Mouse (Mus musculus) c-Kit-positive CD71-positive TER-119-positive erythroid progenitor cells, embryonic 14.5 days (primary cell): ENCODE results near the gene Ttll11.
A peak's percentile ranks its signal among the peaks of the same experiment; 100 is the strongest.

Source experiments
- DNase-seq: peaks from one replicate; pipeline ENCODE4 v3.0.0-alpha.2; 2013; ENCODE audit warnings: low spot score

Gene Ttll11

GRCm38 (mm10) chr2:35965883-35966513, 13.7 kb downstream of the Ttll11 start:
- no peak for DNase-seq

GRCm38 (mm10) chr2:35963280-35963679, 16.4 kb downstream of the Ttll11 start:
- no peak for DNase-seq

DNA sequence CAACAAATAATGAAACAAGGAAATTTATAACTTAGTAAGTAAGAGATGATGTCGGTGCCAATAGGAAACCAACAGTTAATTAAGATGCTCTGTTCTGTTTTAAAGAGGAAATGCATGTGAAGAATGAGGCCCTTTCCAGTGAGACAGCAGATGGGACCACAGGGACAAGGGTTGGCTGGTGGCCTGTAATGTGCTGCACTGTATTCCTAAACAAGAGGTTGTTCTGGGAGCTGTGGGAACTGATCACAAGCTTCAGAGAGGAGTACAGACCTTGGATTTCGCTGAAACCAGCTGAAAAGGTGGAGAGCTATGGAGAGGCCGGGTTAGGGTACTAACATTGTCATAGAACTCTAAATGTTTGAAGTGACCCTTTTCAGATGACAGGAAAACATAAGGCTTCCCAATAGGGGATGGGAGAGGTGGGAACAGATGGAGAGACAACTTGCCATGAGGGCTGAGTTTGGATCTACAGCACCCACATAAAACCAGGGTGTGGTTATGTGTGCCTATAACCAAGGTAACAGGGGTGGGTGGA, 18.1 kb downstream of the Ttll11 start:
- no peak for DNase-seq

GRCm38 (mm10) chr2:35957471-35958140, 22.1 kb downstream of the Ttll11 start:
- no peak for DNase-seq

GRCm38 (mm10) chr2:35955211-35955610, 24.5 kb downstream of the Ttll11 start:
- no peak for DNase-seq

GRCm38 (mm10) chr2:35952187-35952958, 27.3 kb downstream of the Ttll11 start:
- DNase-seq, result no peak

GRCm38 (mm10) chr2:35944896-35945295, 34.8 kb downstream of the Ttll11 start:
- no peak for DNase-seq

- no peak for DNase-seq
Observed at GRCm38 (mm10) chr2:35942960-35943359, 36.8 kb downstream of the Ttll11 start.

- DNase-seq, result no peak
Observed at GRCm38 (mm10) chr2:35935045-35935444, 44.7 kb downstream of the Ttll11 start.

- DNase-seq, result no peak
Observed at GRCm38 (mm10) chr2:35933116-35933515, 46.6 kb downstream of the Ttll11 start.

DNA sequence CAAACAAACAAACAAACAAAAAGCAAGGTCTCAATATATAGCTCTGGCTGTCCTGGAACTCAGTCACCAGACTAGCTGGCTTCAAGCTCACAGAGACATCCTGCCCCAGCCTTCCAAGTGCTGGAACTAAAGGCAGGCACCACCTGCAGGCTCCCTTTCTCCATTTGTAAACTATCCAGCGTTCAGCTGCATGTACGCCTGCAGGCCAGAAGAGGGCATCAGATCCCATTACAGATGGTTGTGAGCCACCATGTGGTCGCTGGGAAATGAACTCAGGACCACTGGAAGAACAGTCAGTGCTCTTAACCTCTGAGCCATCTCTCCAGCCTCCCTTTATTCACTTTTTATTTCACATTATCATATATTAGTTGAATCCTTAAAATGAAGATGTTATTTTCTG, 48.1 kb downstream of the Ttll11 start:
- DNase-seq, result no peak

- peak; percentile 32 for DNase-seq
Observed at GRCm38 (mm10) chr2:35930498-35931149, 49.1 kb downstream of the Ttll11 start.

DNA sequence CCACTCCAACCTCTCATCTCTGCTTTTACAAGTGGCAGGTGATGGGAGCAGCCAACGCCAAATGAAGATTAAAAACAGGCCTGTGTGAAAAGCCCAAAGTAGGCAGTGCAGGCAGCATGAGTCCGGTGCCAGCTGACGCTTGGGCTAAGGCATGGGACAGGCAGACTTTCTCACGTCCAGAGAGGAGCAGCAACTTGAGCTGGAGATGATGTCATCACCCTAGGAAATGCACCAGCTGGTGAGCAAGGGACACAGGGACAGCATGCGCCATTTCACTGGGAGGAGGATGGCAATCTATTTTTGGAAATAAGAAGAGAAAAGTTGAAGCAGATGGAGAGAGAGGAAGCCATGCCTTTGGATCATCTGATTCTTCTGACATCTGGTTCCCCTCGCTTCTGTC, 51.6 kb downstream of the Ttll11 start:
- DNase-seq, result no peak

DNA sequence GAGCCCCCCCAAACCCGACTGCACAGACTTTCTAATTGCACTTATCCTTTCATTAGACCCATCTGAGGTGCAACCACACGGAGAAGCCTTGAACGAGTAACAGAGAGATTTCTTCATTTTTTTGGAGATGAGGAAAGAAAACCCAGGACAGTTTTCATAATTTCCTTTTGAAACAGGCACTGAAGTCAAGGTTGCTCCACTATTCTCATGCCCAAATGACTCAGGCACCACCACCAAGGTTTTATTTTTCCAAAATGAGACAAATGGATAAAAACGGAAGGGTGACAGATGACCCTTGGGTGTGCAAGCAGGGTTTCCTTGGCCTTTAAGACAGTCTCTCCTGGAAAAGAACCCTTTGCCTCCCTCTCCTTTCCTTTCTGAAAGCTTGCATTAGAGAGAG, 54.8 kb downstream of the Ttll11 start:
- DNase-seq, result no peak

- DNase-seq, result no peak
Observed at GRCm38 (mm10) chr2:35922956-35923355, 56.8 kb downstream of the Ttll11 start.

DNA sequence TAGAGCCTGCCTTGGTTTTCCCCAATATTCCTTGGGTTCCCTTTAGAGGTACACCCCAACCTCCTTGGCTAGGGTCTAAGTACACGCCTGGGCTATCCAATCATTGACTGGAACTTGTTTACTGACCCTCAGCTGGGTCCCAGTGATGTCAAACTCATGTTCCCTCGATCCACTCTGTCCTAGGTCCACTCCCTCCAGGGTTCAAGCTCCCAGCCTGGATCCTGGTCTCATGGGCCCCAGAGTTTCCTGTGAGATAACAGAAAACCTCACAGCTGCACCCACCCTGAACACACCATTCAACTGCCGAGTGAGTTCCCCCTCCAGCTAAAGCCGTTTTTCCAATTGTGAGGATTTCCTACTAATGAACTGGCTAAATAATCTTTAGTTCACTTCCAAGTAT, 67.6 kb downstream of the Ttll11 start:
- no peak for DNase-seq

DNA sequence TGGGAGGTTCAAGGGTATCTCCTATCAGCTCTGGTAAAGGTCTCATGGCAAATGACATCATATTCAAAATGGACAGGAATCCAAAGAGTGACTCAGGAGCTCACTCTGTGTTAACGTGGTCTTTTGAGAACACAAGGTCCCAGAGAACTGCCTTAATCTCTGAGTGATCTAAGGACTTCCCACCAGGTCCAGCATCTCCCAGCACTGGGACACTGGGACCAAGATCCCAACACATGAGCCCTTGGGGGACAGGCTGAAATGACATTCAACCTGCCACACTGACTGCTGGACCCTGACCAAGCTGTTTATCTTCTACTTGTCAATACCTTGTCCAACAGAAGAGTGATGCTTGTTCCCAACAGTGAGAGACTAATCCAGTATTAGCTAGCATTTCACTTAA, 68.0 kb downstream of the Ttll11 start:
- no peak for DNase-seq

DNA sequence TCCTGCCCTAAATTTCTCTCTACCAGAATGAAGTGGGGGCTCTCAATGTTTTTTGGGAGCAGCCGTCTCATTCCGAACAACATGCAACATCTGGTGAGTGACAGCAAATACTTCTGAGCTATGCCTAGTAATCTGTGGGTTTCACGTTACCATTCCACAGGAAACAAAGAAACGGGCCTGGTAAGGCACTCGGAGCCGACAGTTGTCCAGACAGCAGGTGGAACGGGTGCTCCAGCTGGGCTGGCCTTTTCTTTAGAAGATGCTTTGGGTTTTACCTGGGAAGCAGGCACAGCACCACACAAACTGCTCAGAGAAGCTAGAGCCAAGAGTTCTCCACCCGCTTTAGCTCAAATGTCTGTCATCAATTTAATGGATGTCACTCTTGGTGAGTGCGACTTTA, 69.0 kb downstream of the Ttll11 start:
- DNase-seq, result no peak

GRCm38 (mm10) chr2:35909353-35909752, 70.4 kb downstream of the Ttll11 start:
- DNase-seq, result no peak

- DNase-seq, result no peak
Observed at GRCm38 (mm10) chr2:35907578-35907977, 72.1 kb downstream of the Ttll11 start.

GRCm38 (mm10) chr2:35906174-35906798, 73.4 kb downstream of the Ttll11 start:
- DNase-seq, result peak; percentile 53

GRCm38 (mm10) chr2:35900845-35901244, 78.9 kb downstream of the Ttll11 start:
- DNase-seq, result no peak
